Mouse (Mus musculus): ENCODE results near the gene 5031439G07Rik. TPM values are rescaled to one million over a fixed set of nuclear protein-coding genes. Genes with fewer than 3 reads are reported as not detected.

The 5031439G07Rik gene
- total RNA-seq, 2 experiments from 2014 or later = 22.2 to 23.8 TPM

GRCm38 (mm10) chr15:84994498-84994897, 6.1 kb upstream of the 5031439G07Rik start:
- DNase-seq = no peak

DNA sequence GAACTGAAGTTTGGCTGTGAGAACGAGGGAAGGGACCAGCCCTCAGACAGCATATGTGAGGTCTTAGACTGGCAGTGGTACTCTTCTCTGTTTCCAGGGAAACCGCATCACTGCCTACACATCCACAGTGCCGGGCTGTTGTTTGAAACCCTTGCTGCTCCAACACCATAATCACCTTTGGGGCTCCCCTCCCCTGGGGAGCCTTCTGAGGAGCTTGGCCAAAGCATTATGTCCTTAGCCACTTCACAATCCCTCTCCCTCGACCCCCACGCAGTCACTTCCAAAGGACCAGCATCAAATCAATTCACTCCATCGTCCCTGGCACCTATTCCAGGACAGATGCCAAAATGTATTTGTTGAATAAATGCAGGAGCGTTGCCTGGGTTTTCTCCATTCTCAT, 1.4 kb upstream of the 5031439G07Rik start:
- DNase-seq = no peak

DNA sequence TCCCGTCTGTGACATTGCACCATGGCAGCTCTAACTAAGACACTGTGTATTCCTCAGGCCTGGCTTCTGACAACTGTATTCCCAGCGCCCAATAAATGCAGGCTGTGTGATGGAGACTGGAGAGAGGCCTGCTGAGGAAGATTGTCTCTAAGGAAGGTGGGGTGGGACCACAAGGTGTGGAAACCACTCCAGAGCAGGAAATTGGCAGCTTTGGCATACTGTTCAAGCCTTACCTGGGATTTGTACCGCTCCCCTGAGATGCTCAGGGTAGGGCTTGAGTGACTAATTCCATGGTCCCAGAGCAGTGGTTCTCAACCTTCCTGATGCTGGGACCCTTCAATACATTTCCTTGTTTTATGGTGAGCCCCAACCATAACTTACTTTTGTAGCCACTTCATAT, 747 bp upstream of the 5031439G07Rik start:
- no peak for DNase-seq

GRCm38 (mm10) chr15:84987020-84987815, 1.1 kb downstream of the 5031439G07Rik start:
- DNase-seq = peak; percentile 54

DNA sequence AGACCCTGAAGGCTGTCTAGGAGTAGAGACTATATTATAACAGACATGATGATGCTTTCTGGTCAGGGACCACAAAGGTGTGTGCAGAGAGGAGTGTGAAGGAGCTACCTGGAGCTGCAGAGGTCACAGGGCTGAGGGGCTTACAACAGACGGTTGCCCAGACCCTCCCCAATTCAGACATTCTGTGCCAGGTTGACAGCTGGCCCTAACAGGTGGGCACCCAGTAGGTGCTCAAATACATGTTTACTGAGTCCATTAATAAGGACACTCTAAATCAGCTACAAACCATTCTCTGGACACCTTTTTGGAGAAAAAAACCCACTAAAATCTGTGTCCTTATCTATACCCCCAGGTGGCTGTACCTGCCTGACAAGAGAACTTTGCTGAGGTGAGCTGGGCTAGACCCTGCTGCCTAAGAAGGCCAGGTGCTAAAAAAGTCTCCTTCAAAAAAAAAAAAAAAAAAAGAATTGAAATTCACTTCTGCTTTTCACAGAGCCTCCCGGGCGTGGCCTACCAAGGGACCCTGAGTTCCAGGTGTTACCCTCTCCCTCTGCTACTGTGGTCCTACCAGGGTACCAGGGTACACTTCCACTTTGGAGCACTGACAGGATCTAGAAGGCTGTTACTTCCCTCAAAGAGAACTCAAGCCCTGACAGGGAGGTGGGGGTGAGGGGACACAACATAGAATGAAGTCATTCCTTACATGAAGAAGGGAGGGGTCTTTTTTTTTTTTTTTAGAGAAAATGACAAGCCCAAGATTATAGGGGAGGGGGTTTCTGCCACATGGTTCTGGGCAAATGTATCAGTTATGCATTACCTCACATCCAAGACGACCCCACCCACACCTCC, 2.0 kb downstream of the 5031439G07Rik start:
- no peak for DNase-seq

- DNase-seq = no peak
Observed at GRCm38 (mm10) chr15:84985516-84986160, 2.7 kb downstream of the 5031439G07Rik start.

DNA sequence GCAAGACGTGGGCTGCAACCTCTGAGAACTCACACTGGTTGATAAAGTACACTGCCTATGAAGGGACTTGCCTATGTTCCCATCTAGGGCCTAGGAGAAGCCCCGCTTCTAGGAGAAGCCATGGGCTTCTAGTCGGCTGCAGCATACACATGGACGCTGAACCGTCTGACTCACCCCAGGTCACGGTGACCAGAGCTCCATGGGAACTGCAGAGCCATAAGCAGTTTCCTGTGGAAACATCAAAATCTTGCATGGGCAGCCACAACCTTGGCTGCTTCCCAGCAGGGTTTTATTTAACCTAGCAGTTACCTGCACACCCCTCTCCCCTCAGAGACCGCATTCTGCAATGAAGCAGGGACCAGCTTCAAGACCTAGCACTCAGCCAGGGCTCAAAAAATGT, 4.6 kb downstream of the 5031439G07Rik start:
- DNase-seq = no peak

GRCm38 (mm10) chr15:84982888-84983287, 5.5 kb downstream of the 5031439G07Rik start:
- DNase-seq = no peak

GRCm38 (mm10) chr15:84981609-84982313, 6.6 kb downstream of the 5031439G07Rik start:
- DNase-seq = peak; percentile 17

GRCm38 (mm10) chr15:84975729-84976128, 12.6 kb downstream of the 5031439G07Rik start:
- DNase-seq = peak; percentile 20

DNA sequence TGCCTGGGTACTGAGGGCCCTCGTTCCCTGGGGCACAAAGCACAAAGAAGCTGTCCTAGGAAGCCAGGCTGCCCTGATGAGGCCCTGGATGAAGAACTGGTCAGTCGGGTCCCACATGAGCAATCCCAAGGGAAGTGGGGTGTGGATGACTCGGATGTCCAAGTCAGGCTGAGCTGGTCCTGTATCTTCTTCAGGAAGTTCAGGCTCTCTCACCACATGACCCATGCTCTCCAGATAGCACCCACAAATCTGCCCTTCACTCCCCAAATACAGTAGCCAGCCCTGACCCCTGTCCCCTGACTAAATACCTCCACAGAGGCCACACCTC, 14.8 kb downstream of the 5031439G07Rik start:
- no peak for DNase-seq

- no peak for DNase-seq
Observed at GRCm38 (mm10) chr15:84972860-84973543, 15.3 kb downstream of the 5031439G07Rik start.

- DNase-seq = no peak
Observed at GRCm38 (mm10) chr15:84968534-84968933, 19.8 kb downstream of the 5031439G07Rik start.

DNA sequence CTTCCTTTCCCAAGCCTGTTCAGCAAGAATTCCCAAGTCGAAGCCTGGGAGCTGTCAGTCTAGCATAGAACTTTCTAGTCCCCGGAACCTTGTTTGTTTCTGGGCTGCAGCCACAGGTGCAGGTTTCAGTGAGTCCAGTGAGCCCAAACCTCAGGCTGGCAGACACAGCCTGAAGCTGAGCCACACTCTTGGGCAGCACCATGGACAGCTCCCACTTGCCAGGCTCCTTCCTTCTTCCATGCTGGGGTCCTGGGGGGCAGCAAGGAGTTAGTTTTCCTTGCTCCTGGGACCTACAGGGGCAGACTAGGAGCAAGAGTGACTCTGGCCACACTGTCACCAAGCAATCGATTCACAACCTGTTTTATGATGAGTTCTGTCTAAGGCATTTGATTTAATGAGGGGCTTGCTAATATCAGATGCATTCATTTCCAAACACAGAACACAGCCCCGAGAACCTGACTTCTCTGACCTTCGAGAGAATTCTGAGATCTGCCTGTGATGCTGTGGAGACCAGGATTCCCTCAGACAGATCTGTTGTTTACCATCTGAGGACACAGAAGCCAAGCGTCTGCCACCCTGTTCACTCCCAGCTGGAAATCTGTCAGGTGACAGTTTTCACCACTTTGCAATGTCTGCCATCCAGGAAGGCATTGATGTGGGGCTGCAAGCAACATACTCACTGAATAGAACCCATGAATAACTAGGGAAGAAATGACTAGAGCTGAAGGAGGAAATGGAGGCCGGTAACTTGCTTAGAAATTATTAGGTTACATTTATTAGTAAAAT, 22.6 kb downstream of the 5031439G07Rik start:
- peak; percentile 80 for DNase-seq

DNA sequence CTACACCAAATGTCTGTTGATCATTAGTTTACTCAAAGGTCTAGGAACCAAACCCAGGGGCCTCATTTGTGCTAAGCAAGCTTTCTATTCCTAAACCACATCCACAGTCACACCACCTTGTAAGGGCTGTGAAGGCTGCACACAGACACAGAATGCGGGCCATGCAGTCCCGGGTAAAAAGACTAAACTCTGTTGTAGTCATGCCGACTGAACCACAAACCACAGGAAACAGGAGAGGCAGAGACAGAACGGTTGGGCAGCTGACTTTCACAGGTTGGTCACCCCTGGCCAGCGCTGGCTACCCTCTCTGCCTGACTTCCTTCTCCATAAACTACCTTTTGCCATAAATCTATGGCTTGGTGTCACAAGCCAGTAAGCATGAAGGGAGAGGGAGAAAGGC, 23.6 kb downstream of the 5031439G07Rik start:
- no peak for DNase-seq

GRCm38 (mm10) chr15:84962518-84962917, 25.8 kb downstream of the 5031439G07Rik start:
- no peak for DNase-seq

- peak; percentile 29 for DNase-seq
Observed at GRCm38 (mm10) chr15:84960692-84961091, 27.7 kb downstream of the 5031439G07Rik start.

DNA sequence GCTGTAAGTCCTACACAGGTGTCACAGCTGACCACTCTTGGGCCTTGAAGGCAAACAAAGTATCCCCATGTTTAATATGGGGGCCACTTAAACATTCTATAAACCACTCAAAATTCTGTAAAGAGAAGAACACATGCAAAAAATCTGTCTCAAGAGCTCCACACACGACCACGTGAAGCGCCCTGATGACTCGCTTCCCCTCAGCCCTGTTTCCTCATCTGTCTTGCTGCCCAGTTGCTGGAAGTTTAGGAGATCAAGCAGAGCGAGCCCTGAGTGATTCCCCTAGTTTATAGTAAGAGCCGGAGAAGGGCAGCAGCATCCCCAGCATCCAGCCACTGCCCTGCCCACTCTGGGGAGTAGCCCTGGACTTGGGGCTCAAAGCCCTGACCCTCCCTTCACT, 28.5 kb downstream of the 5031439G07Rik start:
- DNase-seq = no peak

GRCm38 (mm10) chr15:84958331-84958730, 30.0 kb downstream of the 5031439G07Rik start:
- no peak for DNase-seq

DNA sequence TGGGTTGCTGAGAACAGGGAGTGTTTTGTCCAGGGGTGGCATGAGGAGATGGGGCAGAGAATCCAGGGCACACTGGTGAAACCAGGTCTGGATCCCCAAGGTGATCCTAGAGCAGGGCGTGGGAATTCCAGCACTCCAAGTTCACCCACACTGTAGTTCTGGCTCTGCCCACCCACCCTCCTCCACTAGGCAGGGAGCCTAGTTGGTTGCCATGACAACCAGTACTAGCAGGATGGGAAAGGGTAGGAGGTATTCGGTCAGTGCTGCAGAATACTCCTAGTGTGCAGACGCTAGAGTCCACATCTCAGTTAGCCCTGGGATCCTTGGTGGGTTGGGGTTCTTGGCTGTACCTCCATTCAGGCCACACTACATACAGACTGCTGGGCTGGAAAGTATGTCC, 30.5 kb downstream of the 5031439G07Rik start:
- no peak for DNase-seq

GRCm38 (mm10) chr15:84953259-84953658, 35.1 kb downstream of the 5031439G07Rik start:
- DNase-seq = no peak

Measured in heart, postnatal 4 days (tissue).